Mouse (Mus musculus) bone marrow, adult 2 months (tissue): ENCODE results near the gene Trim33. TPM values are rescaled to one million over a fixed set of nuclear protein-coding genes. Genes with fewer than 3 reads are reported as not detected.

Experiments used
- H3K27ac ChIP-seq: fragments of 200-500 bp; 2 replicates; pipeline ENCODE4 v1.5.1; 2012; ENCODE audit warnings: low read depth, mild to moderate bottlenecking, control low read depth, inconsistent platforms, low read length; ENCODE audit not compliant: control insufficient read depth, poor library complexity, insufficient read depth
- H3K4me1 ChIP-seq: fragments of 200-500 bp; 2 replicates; pipeline ENCODE4 v1.6.1; 2011; ENCODE audit warnings: low read length; ENCODE audit not compliant: control insufficient read depth, insufficient read depth
- H3K4me3 ChIP-seq: fragments of 200-500 bp; replicated peaks from 2 replicates; pipeline ENCODE3; 2011; ENCODE audit warnings: mild to moderate bottlenecking, low read depth, low read length, control low read depth; ENCODE audit not compliant: control insufficient read depth
- CTCF ChIP-seq: fragments of 200-500 bp; IDR thresholded peaks from 2 replicates; pipeline ENCODE4 v1.5.1; 2011; ENCODE audit warnings: low read length, control low read depth; ENCODE audit not compliant: control insufficient read depth, insufficient read depth
- POLR2A ChIP-seq: fragments of 200-500 bp; IDR thresholded peaks from 2 replicates; pipeline ENCODE4 v1.6.1; 2011; ENCODE audit warnings: low read depth, mild to moderate bottlenecking, control low read depth, low read length, borderline replicate concordance; ENCODE audit not compliant: control insufficient read depth
- WGBS: fragments of 180-500 bp; shearing (Covaris S2); methylation state at CpG from one replicate; pipeline ENCODE4 v1.1.7; 2018; 5-methylcytosine and 5-hydroxymethylcytosine counted together
- polyA plus RNA-seq: library from polyadenylated mRNA; stranded (reverse); fragments of >200 nt; gene quantifications from 2 replicates; pipeline ENCODE4 v1.2.4, GENCODE M21; 2011; ENCODE audit warnings: low replicate concordance; ENCODE audit not compliant: missing spikeins, insufficient read depth, insufficient read length

Gene Trim33
- polyA plus RNA-seq, 1 experiment: 13.9 TPM

DNA sequence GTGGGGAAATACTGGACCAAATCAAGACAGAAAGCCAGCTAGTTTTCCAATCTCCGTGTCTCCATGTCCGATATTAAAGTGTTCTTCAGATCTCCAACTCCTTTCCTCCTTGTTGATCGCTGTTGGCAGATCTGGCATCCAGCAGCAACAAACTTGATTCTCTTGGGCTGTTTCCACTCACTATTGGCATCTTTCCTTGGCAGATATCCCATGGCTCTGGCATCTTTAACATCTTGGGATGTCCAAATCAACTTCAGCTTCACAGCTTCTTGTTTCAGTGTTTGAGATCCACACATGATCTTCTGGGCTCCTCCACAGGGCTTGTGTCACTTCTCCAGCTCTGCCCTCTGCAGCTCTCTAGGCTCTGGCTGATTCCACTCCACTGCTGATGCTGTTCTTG is 89.6 kb downstream of the Trim33 start:
- Histone ChIP-seq H3K4me1 (peaks cover 2% of the 10 kb centered on the region; the same call in 1 of the 2 replicates), H3K4me3 (no peak overlapping the region), H3K27ac (no peak overlapping the region)
- TF ChIP-seq POLR2A (no peak), CTCF (no peak)
- WGBS: 87% methylated on average over 3 of the region's 3 CpGs

DNA sequence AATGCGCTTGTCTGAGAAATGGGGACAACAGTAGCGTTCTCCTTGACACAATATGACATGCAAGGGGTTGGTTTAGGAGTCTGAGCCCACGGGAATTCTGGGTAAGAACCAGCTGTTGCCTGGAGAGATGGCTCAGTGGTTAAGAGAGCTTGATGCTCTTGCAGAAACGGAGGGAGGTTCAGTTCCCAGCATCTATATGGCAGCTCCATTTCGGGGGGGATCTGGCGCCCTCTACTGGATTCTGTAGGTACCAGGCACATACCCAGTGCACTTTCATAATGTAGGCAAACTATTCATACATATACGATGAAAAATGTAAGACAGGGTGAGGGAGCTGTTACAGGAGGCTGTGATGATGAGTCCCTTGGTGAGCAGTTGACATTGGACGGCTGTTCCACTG is 94.9 kb downstream of the Trim33 start:
- WGBS: 37% methylated on average over 8 of the region's 8 CpGs
- Histone ChIP-seq H3K4me3 (no peak overlapping the region), H3K4me1 (peaks cover 4% of the 10 kb centered on the region; the same call in 1 of the 2 replicates), H3K27ac (no peak overlapping the region)
- peak; percentile 76 for TF ChIP-seq CTCF
- no peak for TF ChIP-seq POLR2A

DNA sequence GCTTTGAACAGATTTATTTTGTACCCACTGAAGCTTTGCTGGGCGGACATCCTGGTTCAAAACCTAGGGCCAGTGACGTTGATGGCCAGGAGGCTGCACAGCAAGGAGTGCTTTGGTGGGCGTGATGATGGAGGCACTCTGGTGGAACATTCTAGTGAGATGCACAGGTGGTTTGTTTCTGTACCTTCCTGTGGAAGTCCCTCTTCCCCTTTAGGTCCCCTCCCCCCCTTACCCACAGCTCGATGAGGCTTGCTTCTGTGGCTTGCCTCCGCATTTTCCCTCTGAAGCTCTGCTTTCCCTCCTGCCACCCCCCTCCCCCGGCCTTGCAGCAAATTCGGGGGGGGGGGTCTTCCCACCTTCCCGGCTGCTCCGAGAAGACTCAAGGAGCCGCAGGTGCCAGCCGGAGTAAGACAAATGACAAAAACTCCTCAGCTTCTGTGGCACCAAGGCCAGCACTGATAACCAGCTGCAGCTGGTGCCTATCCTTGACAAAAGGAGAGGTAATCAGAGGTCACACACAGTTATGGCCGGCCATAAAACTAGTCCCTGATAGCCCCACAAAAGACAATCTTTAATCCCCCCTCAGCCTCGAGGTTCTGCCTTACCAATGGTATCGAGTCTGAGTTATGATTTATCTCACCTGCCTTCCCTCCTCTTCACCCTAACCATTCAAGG is 96.2 kb downstream of the Trim33 start:
- WGBS: 33% methylated on average over 14 of the region's 14 CpGs
- no peak overlapping the region for H3K27ac ChIP-seq
- no peak for TF ChIP-seq POLR2A
- no peak for TF ChIP-seq CTCF
- H3K4me1 ChIP-seq: peaks cover 6% of the 10 kb centered on the region; the same call in 1 of the 2 replicates
- no peak overlapping the region for H3K4me3 ChIP-seq

DNA sequence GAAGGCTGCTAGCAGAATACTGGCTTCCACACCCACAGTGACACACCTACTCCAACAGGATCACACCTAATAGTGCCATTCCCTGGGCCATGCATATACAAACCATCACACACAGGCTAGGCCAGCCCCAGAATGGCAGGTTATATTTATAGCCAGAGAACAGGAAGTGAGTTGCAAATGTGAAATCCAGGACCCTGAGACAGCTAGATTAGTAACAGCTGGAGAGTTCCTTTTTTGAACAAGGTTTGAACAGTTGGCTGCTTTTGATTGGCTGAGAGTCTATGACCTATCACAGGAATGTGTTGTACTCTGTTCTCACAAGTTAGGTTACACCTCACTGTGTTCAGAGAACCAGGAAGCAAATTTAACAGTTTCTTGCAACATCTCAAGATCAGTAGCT is 98.9 kb downstream of the Trim33 start:
- Histone ChIP-seq H3K4me1 (peaks cover 6% of the 10 kb centered on the region; the same call in 1 of the 2 replicates), H3K4me3 (no peak overlapping the region), H3K27ac (no peak overlapping the region; the same call in 1 of the 2 replicates)
- TF ChIP-seq CTCF (no peak), POLR2A (no peak)

DNA sequence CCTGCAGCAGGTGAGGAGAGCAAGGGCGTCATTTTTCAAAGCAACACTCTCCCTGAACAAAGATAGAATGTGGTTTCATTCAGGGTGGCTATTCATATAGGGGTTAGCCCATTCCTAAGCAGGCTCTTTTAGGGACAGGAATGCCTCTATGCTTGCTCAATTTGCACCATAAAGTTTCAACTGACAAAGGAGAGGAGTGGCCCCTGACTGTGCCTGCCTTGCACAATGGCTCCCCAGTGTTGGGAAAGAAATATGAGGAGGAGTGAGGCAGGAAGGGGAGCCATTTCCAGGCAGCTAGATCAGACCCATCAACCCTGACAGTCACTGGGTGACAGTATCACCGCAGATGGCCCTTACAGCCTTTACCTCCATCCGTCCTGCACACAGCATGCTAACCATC is 100.3 kb downstream of the Trim33 start:
- TF ChIP-seq CTCF (no peak), POLR2A (no peak)
- Histone ChIP-seq H3K27ac (no peak overlapping the region), H3K4me1 (peaks cover 6% of the 10 kb centered on the region; the same call in 1 of the 2 replicates), H3K4me3 (no peak overlapping the region)
- 62% methylated on average over 3 of the region's 3 CpGs for WGBS

DNA sequence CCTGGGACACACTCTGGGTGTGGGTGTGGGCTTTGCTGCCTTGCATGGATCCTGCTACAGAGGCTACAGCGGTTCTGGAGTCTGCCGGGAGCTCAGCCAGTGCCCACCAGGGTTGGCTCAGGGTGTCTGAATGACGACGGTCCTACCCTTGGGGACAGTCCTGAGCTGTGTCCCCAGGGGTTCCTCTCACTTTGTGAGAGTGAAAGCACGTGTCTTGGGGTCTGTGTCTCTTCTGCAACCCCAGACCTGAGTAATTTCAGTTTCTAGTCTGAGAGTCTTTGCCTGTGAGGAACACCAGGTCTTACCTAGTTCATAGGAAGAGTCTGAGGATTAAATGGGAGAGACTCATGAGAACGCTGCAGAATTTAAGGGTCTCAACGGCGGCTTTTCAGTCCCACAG is 101.7 kb downstream of the Trim33 start:
- Histone ChIP-seq H3K4me3 (no peak overlapping the region), H3K4me1 (peaks cover 3% of the 10 kb centered on the region; the same call in 1 of the 2 replicates), H3K27ac (no peak overlapping the region)
- WGBS: 80% methylated on average over 8 of the region's 8 CpGs
- TF ChIP-seq CTCF: no peak
- TF ChIP-seq POLR2A: no peak

DNA sequence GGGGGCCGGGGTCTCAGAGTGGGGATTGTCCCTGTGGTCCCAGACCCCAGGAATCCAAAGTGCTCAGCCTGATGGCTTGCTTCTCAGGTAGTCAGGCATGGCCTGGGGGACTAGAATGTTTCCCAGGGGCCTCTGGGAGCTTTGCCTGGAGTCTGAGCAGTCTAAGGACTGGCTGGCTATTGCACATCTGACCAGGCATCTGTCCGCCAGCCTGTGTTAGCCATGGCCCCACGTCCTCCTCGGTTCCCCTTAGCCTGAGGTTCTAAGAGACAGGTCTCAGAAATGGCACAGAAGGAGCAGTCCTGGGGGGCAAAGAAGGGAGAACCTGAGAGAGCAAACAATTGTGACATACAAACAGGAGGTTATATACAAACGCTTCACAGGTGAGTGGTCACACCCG is 102.3 kb downstream of the Trim33 start:
- Histone ChIP-seq H3K4me1 (peaks cover 3% of the 10 kb centered on the region; the same call in 1 of the 2 replicates), H3K27ac (no peak overlapping the region), H3K4me3 (no peak overlapping the region)
- WGBS: 87% methylated on average over 6 of the region's 6 CpGs
- no peak for TF ChIP-seq CTCF
- no peak for TF ChIP-seq POLR2A

DNA sequence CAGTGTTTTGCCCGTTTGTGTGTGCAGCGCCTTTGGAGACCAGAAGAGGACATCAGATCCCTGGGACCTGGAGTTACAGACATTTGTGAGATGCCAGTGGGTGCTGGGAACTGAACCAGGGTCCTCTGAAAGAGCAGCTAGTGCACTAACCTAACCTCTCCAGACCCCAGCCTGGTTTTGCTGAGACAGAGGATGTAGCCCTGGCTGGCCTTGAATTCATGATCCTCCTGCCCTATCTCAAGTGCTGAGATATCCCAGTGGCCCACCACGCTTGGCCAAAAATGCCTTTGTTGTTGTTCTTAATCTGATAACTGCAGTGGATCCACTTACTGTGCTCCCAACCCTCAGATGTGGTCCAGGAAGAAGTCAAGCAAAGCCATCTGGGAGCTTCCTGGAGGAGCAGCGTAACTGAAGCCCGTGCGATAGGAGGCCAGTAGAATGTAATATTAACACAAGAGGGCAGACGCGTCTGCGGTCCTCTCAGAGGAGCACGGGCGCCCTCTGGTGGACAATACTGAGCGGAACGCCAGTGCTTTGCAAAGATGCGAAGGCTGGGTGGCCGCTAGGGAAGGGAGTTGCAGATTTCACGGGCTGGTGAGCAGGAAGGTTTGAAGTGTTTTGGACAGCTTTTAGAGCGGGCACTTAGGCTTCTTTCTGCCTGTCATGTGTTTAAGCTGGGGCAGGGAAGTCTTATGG is 103.9 kb downstream of the Trim33 start:
- no peak overlapping the region for H3K27ac ChIP-seq
- WGBS: 18% methylated on average over 17 of the region's 17 CpGs
- TF ChIP-seq CTCF (peak; percentile 99), POLR2A (no peak)

DNA sequence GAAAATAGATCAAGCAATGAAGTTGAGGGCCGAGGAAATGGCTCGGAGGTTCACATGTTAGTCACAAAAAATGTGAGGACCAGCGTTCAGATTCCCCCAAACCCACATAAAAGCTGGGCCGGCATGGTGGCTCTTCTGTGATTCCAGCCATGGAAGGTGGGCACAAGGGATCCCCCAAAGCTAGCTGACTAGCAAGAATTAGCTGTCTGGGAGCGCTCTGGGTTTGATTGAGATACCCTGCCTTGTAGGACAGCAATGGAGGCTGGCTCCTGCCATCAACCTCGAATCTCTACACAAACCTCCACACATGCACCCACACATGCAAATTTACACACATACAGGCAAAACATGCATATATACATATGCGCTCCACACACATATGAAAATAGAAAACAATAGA is 105.4 kb downstream of the Trim33 start:
- WGBS: 86% methylated on average over 7 of the region's 7 CpGs
- TF ChIP-seq CTCF (no peak), POLR2A (no peak)
- H3K27ac ChIP-seq: peak overlapping the region; percentile 10; the same call in 1 of the 2 replicates
- H3K4me3 ChIP-seq: no peak overlapping the region
- peaks cover under 1% of the 10 kb centered on the region; the same call in 1 of the 2 replicates for H3K4me1 ChIP-seq

More for the DNA sequence above, 103.9 kb downstream of the Trim33 start:
- Histone ChIP-seq H3K4me3 (no peak overlapping the region), H3K4me1 (peaks cover 2% of the 10 kb centered on the region; the same call in 1 of the 2 replicates)
